Mouse (Mus musculus) brain, embryonic 14.5 days (tissue): ENCODE measurements around the gene Gab1. TPM values are rescaled to one million over a fixed set of nuclear protein-coding genes. Genes with fewer than 3 reads are reported as not detected.

Experiments used
- DNase-seq: peaks from one replicate; pipeline ENCODE4 v3.0.0-alpha.2; 2011; ENCODE audit warnings: low read depth
- CTCF ChIP-seq: fragments of 200-500 bp; IDR thresholded peaks from 2 replicates; pipeline ENCODE4 v1.5.1; 2012; ENCODE audit warnings: inconsistent platforms, mild to moderate bottlenecking, moderate library complexity, borderline replicate concordance; ENCODE audit not compliant: insufficient read depth, insufficient read length; ENCODE audit errors: extremely low read depth
- POLR2A ChIP-seq: fragments of 200-500 bp; IDR thresholded peaks from 2 replicates; pipeline ENCODE4 v1.6.1; 2012; ENCODE audit warnings: mild to moderate bottlenecking, inconsistent platforms, borderline replicate concordance; ENCODE audit not compliant: poor library complexity, insufficient read depth, insufficient read length, severe bottlenecking; ENCODE audit errors: extremely low read depth
- polyA plus RNA-seq: library from polyadenylated mRNA; depleted of rRNA; stranded (reverse); fragments of >200 nt; gene quantifications from 2 replicates; pipeline ENCODE4 v1.2.3, GENCODE M21; 2012

The Gab1 gene
- polyA plus RNA-seq, 1 experiment: 26.5 TPM

- TF ChIP-seq CTCF: no peak
- TF ChIP-seq POLR2A: no peak
- DNase-seq: peak; percentile 41
Measured at GRCm38 (mm10) chr8:80853622-80854021, 26.7 kb downstream of the Gab1 start.

GRCm38 (mm10) chr8:80853208-80853607, 27.1 kb downstream of the Gab1 start:
- no peak for TF ChIP-seq CTCF
- no peak for DNase-seq

DNA sequence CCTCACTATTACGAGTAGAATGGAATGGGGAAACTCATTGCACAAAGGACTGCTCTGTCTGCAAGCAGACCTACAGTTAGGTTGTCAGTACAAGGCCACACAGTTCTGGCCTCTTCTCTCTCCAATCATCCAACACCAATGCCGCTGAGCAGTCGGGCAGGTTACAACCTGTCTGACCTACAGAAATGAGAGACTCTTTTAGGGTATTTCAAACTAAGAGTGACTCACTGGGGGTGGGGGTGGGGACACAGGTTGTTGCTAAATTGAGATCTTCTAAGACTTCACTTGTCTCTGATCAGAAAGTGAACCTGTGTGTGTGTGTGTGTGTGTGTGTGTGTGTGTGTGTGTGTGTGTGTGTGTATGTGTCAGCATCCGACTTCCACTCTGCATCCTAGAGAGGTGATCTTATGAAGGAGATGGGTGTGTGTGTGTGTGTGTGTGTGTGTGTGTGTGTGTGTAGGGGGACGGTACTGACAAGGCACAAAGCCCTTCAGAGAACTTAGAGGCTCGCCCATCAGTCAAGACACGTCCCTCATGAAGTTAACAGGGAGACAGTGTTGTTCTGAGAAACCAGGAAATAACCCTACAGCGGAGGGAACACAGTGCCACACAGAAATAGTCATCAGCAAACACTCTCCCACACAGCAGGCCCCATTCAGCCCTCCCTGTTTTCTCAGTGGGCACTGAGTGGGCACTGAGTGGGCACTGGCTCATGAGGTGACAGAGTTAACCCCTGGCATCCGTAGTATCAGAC, 27.7 kb downstream of the Gab1 start:
- no peak for DNase-seq
- TF ChIP-seq CTCF (no peak), POLR2A (no peak)

DNA sequence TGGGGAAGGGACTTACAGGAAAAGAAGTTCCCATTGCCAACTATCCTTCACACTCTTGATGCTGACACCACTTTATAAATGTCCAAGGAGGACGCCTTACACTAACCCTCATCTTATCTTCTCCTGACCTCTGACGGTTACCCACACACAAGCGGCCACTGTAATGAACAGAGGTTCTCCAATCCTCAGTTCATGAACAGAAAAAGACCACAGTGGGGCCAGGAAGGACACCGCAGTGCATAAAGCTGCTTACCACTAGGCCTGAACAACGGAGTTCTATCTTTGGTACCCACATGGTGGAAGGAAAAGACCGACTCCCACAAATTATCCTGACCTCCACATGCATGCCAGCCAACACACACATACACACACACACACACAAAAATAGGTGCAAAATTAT, 28.7 kb downstream of the Gab1 start:
- TF ChIP-seq POLR2A (no peak), CTCF (no peak)
- no peak for DNase-seq

- DNase-seq: no peak
- TF ChIP-seq CTCF (no peak), POLR2A (no peak)
Measured at GRCm38 (mm10) chr8:80850013-80850412, 30.3 kb downstream of the Gab1 start.

GRCm38 (mm10) chr8:80848631-80849030, 31.7 kb downstream of the Gab1 start:
- no peak for TF ChIP-seq POLR2A
- TF ChIP-seq CTCF: no peak
- no peak for DNase-seq

DNA sequence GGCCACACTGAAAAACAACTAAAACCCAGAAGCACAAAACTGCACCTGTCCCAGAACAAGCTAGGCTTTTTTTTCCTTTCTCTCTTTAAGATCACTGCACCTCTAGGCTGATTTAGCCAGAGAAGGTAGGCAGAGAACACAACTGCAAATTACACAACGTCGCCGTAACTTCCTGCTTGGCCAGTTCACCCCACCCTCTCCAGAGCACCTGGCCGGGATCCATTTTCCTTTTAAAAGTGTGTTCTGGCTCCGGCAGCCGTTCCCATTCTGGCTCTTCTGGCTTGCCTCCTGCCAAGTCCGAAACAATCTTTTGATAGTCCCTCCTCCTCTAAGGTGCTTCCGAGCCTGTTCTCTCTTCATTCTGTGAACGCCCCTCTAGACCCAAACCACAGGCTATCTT, 32.4 kb downstream of the Gab1 start:
- no peak for TF ChIP-seq CTCF
- no peak for TF ChIP-seq POLR2A
- DNase-seq: peak; percentile 49

DNA sequence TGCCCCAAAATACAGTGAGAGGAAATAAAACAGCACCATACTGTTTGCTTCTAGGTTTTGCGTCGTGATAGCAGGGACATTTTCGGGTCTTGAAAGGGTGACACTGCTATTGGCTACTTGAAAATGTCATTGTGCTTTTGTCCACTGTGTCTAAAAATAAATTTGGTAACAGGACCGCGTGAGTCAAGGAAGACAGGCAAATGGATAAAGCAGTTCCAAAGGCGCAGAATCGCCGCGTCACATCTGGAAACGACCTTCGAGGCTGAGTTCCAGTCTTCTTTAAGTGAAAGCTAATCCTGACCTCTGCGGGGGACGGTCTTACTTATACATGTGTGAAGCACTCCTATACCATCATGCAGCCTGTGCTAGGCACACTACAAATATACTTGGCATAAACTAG, 35.0 kb downstream of the Gab1 start:
- TF ChIP-seq CTCF: no peak
- no peak for TF ChIP-seq POLR2A
- DNase-seq: no peak

DNA sequence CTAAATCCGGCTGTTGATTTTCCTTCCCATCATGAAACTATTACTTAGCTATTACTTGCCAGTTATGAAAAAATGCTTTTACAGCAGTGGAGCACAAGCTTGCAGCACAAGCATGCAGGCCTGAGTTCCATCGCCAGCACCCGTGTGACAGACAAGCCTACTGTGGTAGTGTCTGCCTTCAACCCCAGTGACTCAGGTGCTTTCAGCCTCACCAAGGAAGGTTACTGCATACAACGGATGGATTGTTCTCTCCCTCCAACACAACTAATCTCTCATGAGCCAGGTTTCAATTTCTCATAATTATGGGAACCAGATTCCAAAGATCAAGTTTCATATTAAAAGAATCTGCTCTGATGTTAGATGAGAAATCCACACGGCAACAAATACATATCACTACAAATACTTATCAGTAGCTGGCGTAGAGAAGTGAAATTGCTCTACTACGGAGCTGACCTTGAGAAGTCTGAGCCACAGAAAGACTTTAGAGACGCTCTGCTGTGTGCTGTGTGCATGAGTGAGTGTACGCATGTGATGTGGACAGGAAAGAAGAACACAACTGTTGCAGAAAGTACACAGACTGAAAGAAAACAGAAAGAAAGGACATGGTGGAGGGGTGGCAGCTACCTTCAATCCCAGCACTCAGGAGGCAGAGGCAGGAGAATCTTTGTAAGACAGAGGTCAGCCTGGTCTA, 36.4 kb downstream of the Gab1 start:
- DNase-seq: no peak
- TF ChIP-seq CTCF: no peak
- TF ChIP-seq POLR2A: no peak

- TF ChIP-seq CTCF: no peak
- no peak for TF ChIP-seq POLR2A
- no peak for DNase-seq
Measured at GRCm38 (mm10) chr8:80842514-80842913, 37.8 kb downstream of the Gab1 start.

DNA sequence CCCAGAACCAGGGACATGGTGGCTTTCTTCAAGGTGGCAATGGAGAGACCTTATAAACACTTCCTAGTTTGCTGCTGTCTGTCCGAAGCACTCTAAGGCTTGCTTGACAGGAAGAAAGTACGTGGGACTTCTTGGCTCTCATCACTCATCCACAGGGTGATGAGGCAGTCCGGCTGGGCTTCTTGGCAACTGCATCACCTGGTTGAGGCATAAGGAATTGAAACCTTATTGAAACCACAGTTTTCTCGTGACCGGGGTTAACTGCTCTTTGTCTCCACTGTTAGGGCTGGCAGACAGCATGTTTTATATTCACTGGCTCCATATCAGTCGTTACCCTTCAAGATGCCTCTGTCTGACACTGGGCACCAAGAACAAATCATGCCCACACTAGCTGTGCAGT, 40.2 kb downstream of the Gab1 start:
- TF ChIP-seq POLR2A: no peak
- TF ChIP-seq CTCF: no peak
- DNase-seq: no peak

GRCm38 (mm10) chr8:80838199-80838598, 42.1 kb downstream of the Gab1 start:
- TF ChIP-seq POLR2A (no peak), CTCF (no peak)
- DNase-seq: no peak
